Mouse (Mus musculus) right cerebral cortex, adult 2 months (tissue): ENCODE results near the gene Olfr126.

Experiments
- DNase-seq, 2 experiments: peaks; one replicate each; pipeline ENCODE4 v3.0.0; 2021 to 2022; ENCODE audit warnings: low spot score in 2 of 2

Gene Olfr126

DNA sequence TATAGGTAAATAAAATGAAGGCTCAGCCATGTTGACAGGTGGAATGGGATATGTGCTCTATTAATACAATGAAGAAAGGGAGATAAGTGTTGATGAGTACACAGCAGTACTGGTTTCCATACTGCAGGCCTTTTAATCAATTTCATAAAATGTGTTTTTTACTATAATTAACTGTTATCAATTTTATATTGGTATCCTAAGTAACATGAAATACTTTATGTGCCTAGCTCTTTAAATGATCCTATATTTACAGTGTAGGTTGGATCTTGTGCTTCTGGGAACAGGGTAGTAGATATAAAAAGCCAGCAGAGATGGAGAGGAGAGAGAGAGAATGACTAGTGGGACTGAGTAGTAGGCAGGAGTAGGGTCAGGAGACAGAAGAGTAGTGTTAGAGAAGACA, at the start of gene Olfr126:
TSS of gene Olfr126 (plus strand) at position 301 of the 400 bp plus-strand sequence.
- DNase-seq, result no peak

DNA sequence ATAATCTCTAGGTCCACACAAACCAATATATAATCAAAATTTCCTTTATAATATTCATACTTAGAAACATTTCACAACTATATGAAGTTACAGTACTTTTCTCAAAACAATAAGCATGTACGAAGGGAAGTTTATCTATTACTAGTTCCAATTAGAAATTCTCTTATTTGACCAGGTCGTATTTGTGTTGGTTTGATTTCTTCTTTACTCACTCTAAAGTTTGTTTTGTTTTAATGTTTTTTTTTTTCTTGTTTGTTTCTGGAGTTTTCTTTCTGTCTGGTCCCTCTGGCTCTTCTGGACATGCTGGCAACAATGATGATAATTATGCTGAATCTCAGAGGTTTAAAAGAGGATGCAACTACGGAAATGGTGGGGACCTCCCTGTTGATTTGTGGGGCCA, 47.7 kb upstream of the Olfr126 start, which contains the start of gene Olfr124:
TSS of gene Olfr124 (plus strand) at position 301 of the 400 bp plus-strand sequence.
- no peak for DNase-seq

DNA sequence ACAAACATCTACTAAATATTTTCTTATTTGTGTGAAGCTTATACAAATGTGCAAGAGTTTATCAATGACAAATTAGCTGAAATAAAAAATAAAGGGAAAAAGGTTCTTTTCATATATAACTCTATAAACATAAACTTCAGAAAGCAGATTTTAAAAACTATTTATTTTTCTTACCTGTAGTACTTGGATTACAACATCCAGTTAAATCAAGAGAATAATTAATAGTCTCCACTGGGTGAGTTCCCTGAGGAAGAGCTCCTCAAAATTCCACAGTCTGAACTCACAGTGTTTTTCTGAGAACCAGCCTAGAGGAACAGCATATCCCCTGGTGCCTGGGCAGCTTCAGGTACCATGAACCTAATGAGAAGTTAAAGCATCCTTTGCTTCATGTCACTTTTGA, 14.6 kb upstream of the Olfr126 start, which contains the start of gene Olfr125:
TSS of gene Olfr125 (plus strand) at position 301 of the 400 bp plus-strand sequence.
- DNase-seq, result no peak

DNA sequence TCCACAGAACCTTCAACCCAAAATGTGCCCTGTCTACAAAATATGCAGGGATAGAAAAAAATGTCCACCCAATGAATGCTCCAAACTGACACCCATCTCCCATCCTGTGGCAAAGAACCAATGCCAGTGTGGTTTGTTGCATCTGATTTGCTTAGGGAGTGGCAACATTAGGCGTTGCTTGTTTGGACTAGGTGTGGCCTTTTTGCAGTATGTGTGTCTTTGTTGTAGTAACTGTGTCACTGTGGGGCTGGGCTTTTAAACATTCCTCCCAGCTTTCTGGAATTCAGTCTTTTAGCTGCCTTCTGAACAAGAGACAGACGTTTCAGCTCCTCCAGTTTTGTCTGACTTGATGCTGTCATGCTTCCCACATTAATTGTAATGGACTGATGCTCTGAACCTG, 16.6 kb downstream of the Olfr126 start:
- DNase-seq, result no peak

DNA sequence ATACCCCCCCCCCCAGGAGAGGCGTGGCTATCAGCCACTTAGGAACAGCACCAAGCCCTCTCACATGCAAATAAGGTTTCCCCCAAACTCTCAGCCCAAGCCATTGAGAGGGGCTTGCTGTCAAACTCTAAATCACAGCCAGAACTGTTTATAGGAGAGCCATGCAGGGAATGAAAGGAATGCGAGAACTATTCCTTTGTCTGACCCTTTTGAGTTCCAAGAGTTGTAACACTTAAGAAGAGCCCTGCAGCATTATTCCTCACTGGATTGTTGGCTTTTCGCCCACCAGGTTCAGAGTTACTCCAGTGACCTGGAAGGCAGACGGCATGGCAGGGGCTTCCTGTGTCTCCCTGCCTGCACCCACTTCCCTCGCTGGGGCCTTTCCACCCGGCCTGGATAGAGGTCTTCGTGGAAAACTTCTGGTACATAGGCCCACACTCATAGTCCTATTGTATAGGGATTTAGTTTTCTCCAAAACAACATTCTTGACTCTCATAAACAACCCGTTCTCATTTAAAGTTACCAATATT, 22.5 kb downstream of the Olfr126 start:
- no peak for DNase-seq

DNA sequence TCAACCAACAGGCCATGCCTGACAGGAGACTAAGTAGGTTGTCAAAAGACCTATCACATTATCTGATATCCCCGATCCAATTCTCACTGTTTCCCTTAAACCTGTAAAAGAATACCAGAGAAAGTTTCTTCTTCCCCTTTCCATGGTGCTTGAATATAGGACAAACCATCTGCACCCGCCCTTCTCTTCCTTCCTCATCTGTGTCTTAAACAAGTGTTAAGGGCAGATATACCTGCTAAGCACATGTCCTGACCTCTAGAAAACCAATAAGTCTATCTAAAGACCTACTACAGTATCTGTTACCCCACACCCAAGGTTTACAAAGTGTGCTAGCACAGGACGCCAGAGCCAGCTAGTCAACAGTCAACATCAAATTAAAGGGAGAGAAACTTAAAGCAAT, 26.5 kb downstream of the Olfr126 start:
- DNase-seq, result no peak

DNA sequence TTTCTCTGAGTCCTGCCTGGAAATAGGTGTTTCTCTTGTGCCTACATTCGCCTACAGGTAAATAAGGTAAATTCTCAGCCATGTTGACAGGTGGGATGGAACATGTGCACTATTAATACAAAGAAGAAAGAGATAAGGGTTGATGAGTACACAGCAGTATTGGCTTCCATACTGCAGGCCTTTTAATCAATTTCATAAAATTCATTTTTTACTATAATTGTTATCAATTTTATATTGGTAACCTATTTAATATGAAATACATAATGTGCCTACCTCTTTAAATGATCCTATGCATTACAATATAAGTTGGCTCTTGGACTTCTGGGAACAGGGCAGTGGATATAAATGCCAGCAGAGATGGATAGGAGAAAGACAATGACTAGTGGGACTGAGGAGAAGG, 52.9 kb downstream of the Olfr126 start, which contains the start of gene Olfr127:
TSS of gene Olfr127 (plus strand) at position 301 of the 400 bp plus-strand sequence.
- no peak for DNase-seq
